Mouse (Mus musculus) embryonic fibroblast, embryonic 13.5 days (primary cell): ENCODE data around the gene Olig3.

Experiments used
- CTCF ChIP-seq: IDR thresholded peaks from 2 replicates; pipeline ENCODE4 v1.5.1; 2011; ENCODE audit warnings: mild to moderate bottlenecking, control low read depth, low read length, moderate library complexity, borderline replicate concordance; ENCODE audit not compliant: insufficient read depth
- POLR2A ChIP-seq: IDR thresholded peaks from 2 replicates; pipeline ENCODE4 v1.6.1; 2011; ENCODE audit warnings: low read depth, mild to moderate bottlenecking, control low read depth, low read length, moderate library complexity

DNA sequence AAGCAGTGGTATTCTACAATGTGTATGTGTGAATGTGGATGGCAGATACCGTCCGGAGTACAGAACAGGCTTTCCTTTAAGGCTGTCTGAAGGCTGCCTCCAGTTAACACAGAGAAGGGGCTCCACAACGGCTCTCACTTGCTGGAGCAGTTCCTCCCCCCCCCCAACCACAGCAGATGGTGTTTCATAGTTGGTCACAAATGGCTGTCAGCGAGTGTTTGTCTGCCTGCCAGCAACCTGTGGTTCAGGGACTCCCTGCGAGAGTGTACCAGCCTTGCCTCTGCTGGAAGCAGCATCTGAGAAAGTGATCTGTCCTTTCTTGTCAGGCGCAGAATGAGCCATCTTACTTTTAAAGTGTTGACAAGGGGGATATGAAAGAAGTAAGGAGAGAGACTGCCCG lies 17.5 kb downstream of the Olig3 start:
- no peak for TF ChIP-seq CTCF
- TF ChIP-seq POLR2A: no peak
